Mouse (Mus musculus): ENCODE data around the gene Dnajc15.
"Not testable (repeated sequence)": the region's sequence is repeated elsewhere in the genome, so short reads cannot be mapped to it uniquely, and the experiment has no call there.

Gene Dnajc15

GRCm38 (mm10) chr14:77874304-77875241 is at the start of gene Dnajc15:
TSS of gene Dnajc15 (minus strand) at chr14:77875125.
- DNase-seq (ENCODE audit: low spot score): peak; percentile 87

- no peak for DNase-seq (ENCODE audit: low spot score)
These were observed 48.3 kb upstream of the Dnajc15 start for GRCm38 (mm10) chr14:77923076-77923865.

- no peak for DNase-seq (ENCODE audit: low spot score)
These were observed 46.7 kb upstream of the Dnajc15 start for GRCm38 (mm10) chr14:77921641-77922040.

GRCm38 (mm10) chr14:77915776-77916175 is 40.9 kb upstream of the Dnajc15 start:
- DNase-seq (ENCODE audit: low spot score): no peak

- no peak for DNase-seq (ENCODE audit: low spot score)
These were observed 31.7 kb upstream of the Dnajc15 start for GRCm38 (mm10) chr14:77906586-77906985.

GRCm38 (mm10) chr14:77905466-77905865 is 30.5 kb upstream of the Dnajc15 start:
- DNase-seq (ENCODE audit: low spot score): no peak

GRCm38 (mm10) chr14:77904171-77904762 is 29.3 kb upstream of the Dnajc15 start, which contains the start of gene Epsti1:
TSS of gene Epsti1 (plus strand) at chr14:77904239.
- no peak for DNase-seq (ENCODE audit: low spot score)

- no peak for DNase-seq (ENCODE audit: low spot score)
These were observed 27.6 kb upstream of the Dnajc15 start for GRCm38 (mm10) chr14:77902541-77902940.

GRCm38 (mm10) chr14:77895951-77896350 is 21.0 kb upstream of the Dnajc15 start:
- DNase-seq (ENCODE audit: low spot score): no peak

GRCm38 (mm10) chr14:77889911-77890310 is 15.0 kb upstream of the Dnajc15 start:
- DNase-seq (ENCODE audit: low spot score): no peak

GRCm38 (mm10) chr14:77886941-77887340 is 12.0 kb upstream of the Dnajc15 start:
- no peak for DNase-seq (ENCODE audit: low spot score)

- DNase-seq (ENCODE audit: low spot score): no peak
These were observed 11.5 kb upstream of the Dnajc15 start for GRCm38 (mm10) chr14:77886376-77886775.

- DNase-seq (ENCODE audit: low spot score): no peak
These were observed 7.7 kb upstream of the Dnajc15 start for GRCm38 (mm10) chr14:77882669-77883068.

- DNase-seq (ENCODE audit: low spot score): no peak
These were observed 7.1 kb upstream of the Dnajc15 start for GRCm38 (mm10) chr14:77881998-77882397.

- not testable (repeated sequence) for DNase-seq (ENCODE audit: low spot score)
These were observed 3.0 kb upstream of the Dnajc15 start for GRCm38 (mm10) chr14:77877876-77878275.

- DNase-seq (ENCODE audit: low spot score): no peak
These were observed 1.3 kb upstream of the Dnajc15 start for GRCm38 (mm10) chr14:77876199-77876598.

GRCm38 (mm10) chr14:77871380-77871975 is 3.4 kb downstream of the Dnajc15 start:
- no peak for DNase-seq (ENCODE audit: low spot score)

GRCm38 (mm10) chr14:77870926-77871325 is 4.0 kb downstream of the Dnajc15 start:
- no peak for DNase-seq (ENCODE audit: low spot score)

- no peak for DNase-seq (ENCODE audit: low spot score)
These were observed 7.3 kb downstream of the Dnajc15 start for GRCm38 (mm10) chr14:77867601-77868000.

- no peak for DNase-seq (ENCODE audit: low spot score)
These were observed 10.4 kb downstream of the Dnajc15 start for GRCm38 (mm10) chr14:77864510-77864909.

- no peak for DNase-seq (ENCODE audit: low spot score)
These were observed 10.9 kb downstream of the Dnajc15 start for GRCm38 (mm10) chr14:77864051-77864450.

Measured in retina, embryonic 14.5 days (tissue).